Mouse (Mus musculus) midbrain, embryonic 10.5 days (tissue): ENCODE measurements around the gene Ltb. TPM values are rescaled to one million over a fixed set of nuclear protein-coding genes. Genes with fewer than 3 reads are reported as not detected.

Source experiments
- DNase-seq: peaks from one replicate; pipeline ENCODE4 v3.0.0-alpha.2; 2017; ENCODE audit warnings: low spot score
- H3K27ac ChIP-seq: fragments of 300-500 bp; sonication (generic); replicated peaks from 2 replicates; pipeline ENCODE4 v1.5.1; 2016; ENCODE audit warnings: mild to moderate bottlenecking
- H3K27me3 ChIP-seq: fragments of 300-500 bp; sonication (generic); 2 replicates; pipeline ENCODE4 v1.6.1; 2016; ENCODE audit warnings: low read depth, mild to moderate bottlenecking; ENCODE audit not compliant: poor library complexity, severe bottlenecking
- H3K36me3 ChIP-seq: fragments of 300-500 bp; sonication (generic); 2 replicates; pipeline ENCODE4 v1.6.1; 2016; ENCODE audit warnings: mild to moderate bottlenecking, moderate library complexity
- H3K4me1 ChIP-seq: fragments of 300-500 bp; sonication (generic); 2 replicates; pipeline ENCODE4 v1.6.1; 2016
- H3K4me3 ChIP-seq: fragments of 300-500 bp; sonication (generic); 2 replicates; pipeline ENCODE4 v1.5.1; 2016; ENCODE audit warnings: mild to moderate bottlenecking, moderate library complexity
- H3K9me3 ChIP-seq: fragments of 300-500 bp; sonication (generic); replicated peaks from 2 replicates; pipeline ENCODE4 v1.6.1; 2016; ENCODE audit warnings: mild to moderate bottlenecking
- WGBS: fragments of 180-500 bp; shearing (Covaris S2); methylation state at CpG from one replicate; pipeline ENCODE4 v1.1.7; 2016; 5-methylcytosine and 5-hydroxymethylcytosine counted together
- polyA plus RNA-seq: library from polyadenylated mRNA; unstranded; fragments of >200 nt; fragmentation: Nextera tagmentation; extraction: Ambion mirVana; gene quantifications from 2 replicates; pipeline ENCODE4 v1.2.1, GENCODE M21; 2016

Gene Ltb
- polyA plus RNA-seq, result 0.10 TPM in 1 of 2 replicates, not detected in the other

DNA sequence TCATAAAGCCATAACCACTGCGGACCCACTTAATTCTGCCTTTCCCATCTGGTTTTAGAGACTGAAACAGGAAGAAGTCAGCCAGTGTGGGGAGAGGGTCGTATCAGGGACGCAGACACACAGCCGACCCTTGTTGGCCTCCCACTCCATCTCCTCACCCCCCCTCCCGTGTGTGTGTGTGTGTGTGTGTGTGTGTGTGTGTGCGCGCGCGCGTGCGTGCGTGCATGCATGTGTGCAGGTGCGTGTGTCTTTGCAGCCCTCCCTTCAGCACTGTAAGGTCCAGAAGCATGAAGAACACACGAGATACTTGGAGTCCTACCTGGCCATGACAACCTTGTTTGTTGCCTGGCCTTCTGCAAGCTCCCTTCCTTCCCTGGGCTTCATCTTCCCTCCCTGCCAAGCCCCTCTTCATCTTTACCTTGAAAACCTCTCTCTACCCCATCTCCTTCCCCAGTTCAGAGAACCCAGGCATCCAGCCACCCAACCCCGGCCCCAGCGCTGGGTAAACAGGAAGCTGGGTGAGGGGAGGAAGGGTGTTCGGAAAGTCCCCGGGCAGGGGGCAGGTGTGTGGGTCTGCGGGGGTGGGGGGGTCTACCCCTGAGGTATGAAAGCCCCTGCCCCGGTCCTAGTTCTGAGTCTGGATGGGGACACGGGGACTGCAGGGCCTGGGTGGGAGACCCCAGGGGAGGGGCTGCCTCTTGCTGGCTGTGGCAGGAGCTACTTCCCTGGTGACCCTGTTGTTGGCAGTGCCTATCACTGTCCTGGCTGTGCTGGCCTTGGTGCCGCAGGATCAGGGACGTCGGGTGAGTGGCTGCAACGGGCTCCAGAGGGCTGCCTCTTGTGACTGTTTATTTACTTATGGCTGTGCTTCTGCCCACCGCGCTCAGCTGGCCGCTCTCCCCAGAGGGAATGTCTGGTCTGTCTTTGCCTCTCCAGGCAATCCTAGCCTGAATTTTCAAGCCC, at the start of gene Ltb:
TSS of gene Ltb (plus strand) at position 559 of the 963 bp plus-strand sequence.
- peaks cover 59% of the 10 kb centered on the region for H3K27me3 ChIP-seq
- peak within 1 kb of the TSS; percentile 59 for H3K4me3 ChIP-seq
- H3K9me3 ChIP-seq, result no peaks in the 10 kb centered on the region
- no peak for DNase-seq
- H3K4me1 ChIP-seq, result peaks cover 23% of the 10 kb centered on the region
- WGBS, result 70% methylated on average over 28 of the region's 28 CpGs
- H3K36me3 ChIP-seq, result no peaks in the 10 kb centered on the region
- 0 out of 2 replicates have a peak within 1 kb of the TSS, but pooled peaks have one; percentile 28 for H3K27ac ChIP-seq

DNA sequence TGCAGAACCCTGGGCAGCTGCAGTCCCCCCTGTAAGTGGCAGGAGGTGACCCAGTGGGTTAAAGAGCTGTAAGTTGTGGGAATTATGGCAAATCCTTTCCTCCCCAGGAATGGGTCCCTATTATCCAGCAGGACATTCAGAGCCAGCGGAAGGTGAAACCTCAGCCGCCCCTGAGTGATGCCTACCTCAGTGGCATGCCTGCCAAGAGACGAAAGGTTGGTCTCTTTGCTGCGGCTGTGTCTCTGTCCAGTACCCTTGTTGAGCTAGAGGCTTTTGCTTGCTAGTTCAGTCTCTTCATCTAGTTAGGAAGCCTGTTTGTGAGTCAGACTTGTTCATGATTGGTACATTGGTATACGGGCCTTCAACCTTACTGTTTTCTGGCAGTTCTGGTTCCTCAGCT, 48.1 kb upstream of the Ltb start:
- H3K36me3 ChIP-seq, result peaks cover 99% of the 10 kb centered on the region

DNA sequence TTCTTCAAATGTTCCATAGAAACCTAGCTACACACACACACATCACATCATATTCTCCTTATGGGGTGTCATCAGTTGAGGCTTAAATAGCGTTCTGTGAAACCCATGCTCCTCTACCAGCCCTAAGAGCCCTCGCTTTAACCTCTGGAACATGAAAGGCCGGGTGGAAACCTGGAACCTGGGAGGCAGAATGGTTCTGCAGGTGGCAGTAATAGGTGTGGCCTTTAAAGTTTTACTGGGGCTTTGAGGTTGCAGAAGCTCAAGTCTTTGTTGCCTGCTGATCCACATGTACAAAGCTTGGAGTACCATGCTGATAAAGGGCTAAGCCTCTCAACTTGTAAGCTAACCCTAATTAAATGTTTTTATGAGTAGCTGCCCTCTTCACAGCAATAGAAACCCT, 46.9 kb upstream of the Ltb start:
- Histone ChIP-seq H3K9me3 (peaks cover 13% of the 10 kb centered on the region), H3K27ac (no peak overlapping the region), H3K36me3 (peaks cover 99% of the 10 kb centered on the region), H3K27me3 (no peaks in the 10 kb centered on the region), H3K4me1 (no peaks in the 10 kb centered on the region), H3K4me3 (no peak overlapping the region)
- no peak for DNase-seq
- WGBS, result 59% methylated on average over 3 of the region's 3 CpGs

More for the DNA sequence above, 48.1 kb upstream of the Ltb start:
- H3K27ac ChIP-seq, result no peak overlapping the region
- no peaks in the 10 kb centered on the region for H3K4me1 ChIP-seq
- H3K4me3 ChIP-seq, result no peak overlapping the region
- no peak for DNase-seq
- H3K27me3 ChIP-seq, result no peaks in the 10 kb centered on the region
- H3K9me3 ChIP-seq, result peaks cover 13% of the 10 kb centered on the region
- 92% methylated on average over 5 of the region's 5 CpGs for WGBS

DNA sequence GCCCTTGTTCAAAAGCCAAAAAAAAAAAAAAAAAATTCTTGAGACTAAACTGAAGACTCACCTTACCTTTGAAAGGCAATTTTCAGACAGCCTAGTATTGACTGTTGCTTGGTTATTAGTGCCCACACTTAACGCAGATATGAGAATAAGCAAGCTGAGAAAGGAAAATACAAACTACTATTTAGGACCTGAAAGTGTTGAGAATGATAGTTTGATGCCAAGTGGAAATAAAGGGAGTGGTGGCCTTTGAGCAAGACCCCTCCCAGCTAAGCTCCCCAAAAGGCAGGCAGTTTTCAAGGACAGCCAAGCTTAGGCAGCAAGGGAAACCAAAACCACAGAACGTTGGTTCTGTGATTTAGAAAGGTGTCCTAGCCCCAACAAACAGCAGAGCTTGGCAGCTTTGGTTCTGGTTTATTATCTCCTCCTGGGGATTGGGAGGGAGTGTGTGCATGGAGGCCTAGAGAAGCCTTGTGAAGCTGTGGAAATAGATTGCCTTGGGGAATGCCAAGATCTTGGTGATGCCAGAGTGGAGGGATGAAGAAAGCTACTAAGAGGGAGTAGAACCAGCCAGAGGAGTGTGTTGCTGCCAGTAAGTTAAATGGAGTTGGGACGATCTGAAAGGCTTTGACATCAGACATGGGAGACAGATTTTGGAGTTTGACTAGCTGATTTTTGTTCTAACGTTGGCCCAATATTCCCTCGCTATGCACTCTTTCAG, 46.2 kb upstream of the Ltb start:
- Histone ChIP-seq H3K9me3 (peaks cover 6% of the 10 kb centered on the region), H3K4me1 (no peaks in the 10 kb centered on the region), H3K27me3 (no peaks in the 10 kb centered on the region), H3K27ac (no peak overlapping the region), H3K4me3 (no peak overlapping the region), H3K36me3 (peaks cover 99% of the 10 kb centered on the region)
- no peak for DNase-seq
- WGBS, result 80% methylated on average over 5 of the region's 5 CpGs

DNA sequence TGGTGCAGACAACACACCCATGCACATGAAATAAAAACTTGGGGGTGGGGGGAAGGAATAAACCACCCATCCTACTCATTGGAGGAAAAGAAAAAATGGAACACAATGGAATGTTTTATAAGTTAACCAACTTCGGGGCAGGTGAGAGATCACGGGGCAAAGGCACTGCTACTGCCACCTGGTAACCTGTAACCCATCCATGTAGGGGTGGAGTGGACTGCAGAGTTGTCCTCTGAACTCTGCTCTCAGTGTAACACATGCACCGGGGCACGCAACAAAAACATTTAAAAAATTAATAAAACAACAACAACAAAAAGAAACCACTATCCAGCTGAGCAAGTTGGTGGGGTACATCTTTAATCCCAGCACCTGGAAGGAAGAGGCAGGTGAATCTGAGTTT, 42.1 kb upstream of the Ltb start:
- no peak for DNase-seq
- peaks cover 99% of the 10 kb centered on the region for H3K36me3 ChIP-seq
- no peak overlapping the region for H3K27ac ChIP-seq
- H3K4me1 ChIP-seq, result no peaks in the 10 kb centered on the region
- H3K27me3 ChIP-seq, result no peaks in the 10 kb centered on the region
- 93% methylated on average over 4 of the region's 4 CpGs for WGBS
- H3K4me3 ChIP-seq, result no peak overlapping the region
- H3K9me3 ChIP-seq, result no peaks in the 10 kb centered on the region

DNA sequence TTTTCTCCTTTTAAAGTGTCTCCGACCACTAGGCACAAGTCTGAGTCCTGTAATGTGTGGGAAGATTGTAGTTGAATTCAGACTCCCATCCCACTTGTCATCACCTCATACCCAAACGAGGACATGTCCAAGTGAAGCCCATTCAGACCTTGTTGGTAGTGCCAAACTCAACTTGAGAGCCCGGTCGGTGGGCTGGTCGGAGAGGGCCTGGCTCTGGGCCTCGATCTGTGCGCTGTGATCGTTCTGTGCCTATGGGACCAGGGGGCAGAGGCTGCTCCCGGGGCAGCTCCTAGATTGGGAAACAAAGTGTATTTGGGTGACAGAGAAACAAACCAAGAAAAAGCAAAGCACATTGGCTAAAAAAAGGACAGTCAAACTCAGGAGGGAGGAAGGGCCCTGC, 41.2 kb upstream of the Ltb start:
- Histone ChIP-seq H3K27me3 (no peaks in the 10 kb centered on the region), H3K27ac (no peak overlapping the region), H3K4me3 (no peak overlapping the region), H3K4me1 (no peaks in the 10 kb centered on the region), H3K9me3 (no peaks in the 10 kb centered on the region), H3K36me3 (peaks cover 99% of the 10 kb centered on the region)
- DNase-seq, result no peak
- 92% methylated on average over 9 of the region's 9 CpGs for WGBS

DNA sequence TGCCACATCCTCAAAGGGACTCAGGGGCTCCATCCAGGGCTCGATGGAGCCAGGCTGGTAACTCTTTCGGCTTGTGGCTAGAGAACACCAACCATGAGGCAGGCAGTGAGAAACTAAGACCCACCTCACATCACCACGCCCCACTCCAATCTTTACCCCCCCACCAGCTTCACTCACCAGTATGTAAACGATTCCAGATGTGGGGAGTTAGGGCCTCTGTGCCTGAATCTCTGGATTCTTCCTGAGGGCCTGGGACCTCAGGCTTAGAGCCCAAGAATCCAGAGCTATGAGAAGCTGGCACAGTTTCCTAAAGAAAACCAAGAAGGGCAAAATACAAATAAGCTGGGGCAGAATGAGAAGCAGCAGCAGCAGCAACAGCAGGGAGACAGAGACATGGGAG, 40.3 kb upstream of the Ltb start:
- WGBS, result 88% methylated on average over 4 of the region's 4 CpGs
- no peak overlapping the region for H3K4me3 ChIP-seq
- H3K9me3 ChIP-seq, result no peaks in the 10 kb centered on the region
- DNase-seq, result no peak
- no peaks in the 10 kb centered on the region for H3K27me3 ChIP-seq
- H3K27ac ChIP-seq, result no peak overlapping the region
- no peaks in the 10 kb centered on the region for H3K4me1 ChIP-seq
- H3K36me3 ChIP-seq, result peaks cover 99% of the 10 kb centered on the region

DNA sequence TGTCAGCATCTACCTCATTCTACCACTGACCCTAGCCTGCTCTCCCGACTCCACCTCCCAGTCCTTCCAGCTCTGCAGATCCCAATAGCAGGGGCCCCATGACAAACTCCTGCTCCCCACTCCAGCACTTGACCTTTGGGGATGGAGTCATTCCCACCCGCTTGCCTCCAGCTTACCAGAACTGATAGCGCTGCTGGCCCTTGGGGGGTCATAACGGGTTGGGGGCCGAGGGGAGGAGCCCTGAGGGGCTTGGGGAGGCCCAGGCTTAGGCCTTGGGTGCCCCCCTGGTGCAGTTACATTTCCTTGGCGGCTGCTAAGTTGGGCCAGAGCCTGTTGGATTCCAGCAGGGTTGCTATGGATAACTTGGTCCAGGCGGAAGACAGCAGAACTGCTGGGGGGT, 39.6 kb upstream of the Ltb start:
- Histone ChIP-seq H3K27me3 (no peaks in the 10 kb centered on the region), H3K36me3 (peaks cover 99% of the 10 kb centered on the region), H3K4me3 (no peak overlapping the region), H3K27ac (no peak overlapping the region), H3K9me3 (no peaks in the 10 kb centered on the region), H3K4me1 (no peaks in the 10 kb centered on the region)
- no peak for DNase-seq
- 82% methylated on average over 7 of the region's 7 CpGs for WGBS

DNA sequence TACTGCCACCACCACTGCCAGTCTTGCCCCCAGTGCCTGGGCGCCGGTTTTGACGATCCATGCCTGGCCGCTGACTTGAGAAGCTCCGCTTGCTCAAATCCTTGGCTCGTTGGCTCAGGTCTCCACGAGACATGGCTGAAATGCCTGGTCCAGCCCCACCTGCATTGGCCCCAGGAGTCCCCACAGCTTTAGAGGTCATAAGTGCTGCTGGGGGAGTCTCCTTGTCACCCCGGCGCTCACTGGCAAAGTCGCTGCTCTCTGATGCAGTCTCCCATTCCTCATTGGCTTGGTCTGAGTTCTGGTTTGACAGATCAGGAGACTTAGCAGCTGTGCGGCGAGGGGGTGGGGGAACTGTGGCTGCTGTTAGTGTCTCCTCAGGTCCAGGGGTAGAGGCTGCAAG, 38.8 kb upstream of the Ltb start:
- no peak for DNase-seq
- Histone ChIP-seq H3K4me3 (peak overlapping the region; percentile 4; the same call in 1 of the 2 replicates), H3K9me3 (no peaks in the 10 kb centered on the region), H3K4me1 (no peaks in the 10 kb centered on the region), H3K36me3 (peaks cover 99% of the 10 kb centered on the region), H3K27ac (no peak overlapping the region), H3K27me3 (no peaks in the 10 kb centered on the region)
- WGBS, result 93% methylated on average over 12 of the region's 12 CpGs

DNA sequence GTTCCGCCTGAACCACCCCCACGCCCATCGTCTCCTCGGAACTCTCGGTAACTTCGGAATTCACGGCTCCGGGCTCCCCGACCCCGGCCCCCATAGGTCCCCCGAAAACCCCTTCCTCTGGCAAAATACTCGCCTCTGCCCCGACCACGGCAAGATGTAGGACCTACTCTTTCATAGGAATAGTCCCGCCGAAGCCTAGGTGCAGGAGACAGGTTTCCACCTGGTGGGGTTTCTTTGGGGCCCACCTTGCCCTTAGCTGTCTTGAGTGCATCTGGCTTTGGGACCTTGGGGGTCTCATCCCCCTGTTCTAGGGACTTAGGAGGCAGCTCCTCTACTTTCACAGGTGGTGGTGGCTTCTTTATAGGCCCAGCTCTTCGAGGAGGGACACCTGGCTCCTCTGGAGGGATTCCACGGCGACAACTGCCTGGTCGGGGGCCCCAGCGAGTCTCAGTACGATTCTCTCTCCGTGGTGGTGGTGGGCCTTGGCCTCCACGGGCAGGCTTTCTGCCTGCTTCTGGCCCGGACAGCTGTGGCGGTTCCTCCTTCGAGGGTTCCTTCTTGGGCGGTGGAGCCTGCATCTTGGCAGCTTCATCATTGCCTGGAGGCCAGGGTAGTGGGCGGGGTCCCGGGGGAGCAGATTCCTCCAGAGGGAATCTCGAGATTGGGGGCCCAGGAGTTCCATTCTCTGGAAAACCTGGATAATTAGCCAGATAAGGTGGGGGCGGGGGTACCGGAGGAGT, 37.6 kb upstream of the Ltb start:
- Histone ChIP-seq H3K4me3 (peak overlapping the region; percentile 9; the same call in 1 of the 2 replicates), H3K27me3 (no peaks in the 10 kb centered on the region), H3K36me3 (peaks cover 100% of the 10 kb centered on the region), H3K4me1 (peaks cover 3% of the 10 kb centered on the region; the same call in 1 of the 2 replicates), H3K27ac (no peak overlapping the region), H3K9me3 (no peaks in the 10 kb centered on the region)
- WGBS, result 92% methylated on average over 33 of the region's 33 CpGs
- no peak for DNase-seq

DNA sequence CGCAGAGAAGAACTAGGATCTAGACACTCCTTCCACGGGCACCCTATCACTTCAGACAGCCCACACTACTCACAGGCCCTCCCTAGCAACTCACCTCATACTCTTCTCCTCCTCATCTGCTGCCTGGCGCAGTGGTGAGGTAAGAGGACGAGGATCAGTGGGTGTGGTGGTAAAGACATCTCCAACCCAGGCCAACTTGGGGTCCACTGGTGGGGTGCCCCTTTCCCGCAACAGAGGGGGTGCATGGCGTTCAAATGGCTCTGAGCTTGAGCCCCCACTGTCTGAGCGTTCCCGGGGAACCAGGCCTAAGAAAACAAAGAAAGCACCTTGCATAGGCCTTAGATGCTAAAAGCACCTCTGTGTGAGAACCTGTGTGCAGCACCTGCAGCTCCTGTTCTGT, 37.0 kb upstream of the Ltb start:
- Histone ChIP-seq H3K4me1 (peaks cover 9% of the 10 kb centered on the region), H3K27ac (no peak overlapping the region), H3K9me3 (no peaks in the 10 kb centered on the region), H3K27me3 (no peaks in the 10 kb centered on the region), H3K36me3 (peaks cover 100% of the 10 kb centered on the region), H3K4me3 (no peak overlapping the region)
- no peak for DNase-seq
- 93% methylated on average over 8 of the region's 8 CpGs for WGBS

DNA sequence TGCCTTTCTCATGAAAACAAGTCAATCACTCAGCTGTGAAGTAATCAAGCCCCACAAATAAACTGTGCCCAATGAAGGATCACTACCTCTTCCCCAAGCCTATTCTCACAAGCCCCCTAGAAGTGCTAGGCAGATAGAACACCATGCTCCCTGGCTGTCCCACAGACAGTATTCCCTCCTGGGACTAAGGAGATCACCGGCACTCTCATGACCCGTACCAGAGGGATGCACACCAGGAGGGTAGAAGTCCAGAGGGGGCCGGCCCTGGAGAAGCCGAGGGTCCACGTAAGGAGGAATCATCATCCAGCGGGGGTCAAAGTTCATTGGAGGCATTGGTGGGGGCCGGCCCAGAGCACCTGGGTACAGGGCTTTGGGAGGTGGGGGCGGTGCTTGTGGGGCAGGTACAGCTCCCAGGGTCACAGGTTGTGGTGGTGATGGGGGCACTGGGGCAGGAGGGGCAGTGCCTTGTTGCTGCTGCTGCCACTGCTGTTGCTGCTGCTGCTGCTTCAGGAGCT, 36.5 kb upstream of the Ltb start:
- H3K9me3 ChIP-seq, result no peaks in the 10 kb centered on the region
- WGBS, result 88% methylated on average over 8 of the region's 8 CpGs
- DNase-seq, result no peak
- H3K4me3 ChIP-seq, result no peak overlapping the region
- no peaks in the 10 kb centered on the region for H3K27me3 ChIP-seq
- peaks cover 100% of the 10 kb centered on the region for H3K36me3 ChIP-seq
- peaks cover 14% of the 10 kb centered on the region for H3K4me1 ChIP-seq
- H3K27ac ChIP-seq, result no peak overlapping the region
